Mouse (Mus musculus) bone marrow, adult 2 months (tissue): ENCODE measurements at regions not wholly inside any gene's neighbourhood (a gene's known extent, or its start where the extent isn't known, plus 50 kb on each side); places are given as distances from the start of the nearest gene placed in this dataset.

Experiments used
- CTCF ChIP-seq: fragments of 200-500 bp; IDR thresholded peaks from 2 replicates; pipeline ENCODE4 v1.5.1; 2011; ENCODE audit warnings: low read length, control low read depth; ENCODE audit not compliant: control insufficient read depth, insufficient read depth
- POLR2A ChIP-seq: fragments of 200-500 bp; IDR thresholded peaks from 2 replicates; pipeline ENCODE4 v1.6.1; 2011; ENCODE audit warnings: low read depth, mild to moderate bottlenecking, control low read depth, low read length, borderline replicate concordance; ENCODE audit not compliant: control insufficient read depth

DNA sequence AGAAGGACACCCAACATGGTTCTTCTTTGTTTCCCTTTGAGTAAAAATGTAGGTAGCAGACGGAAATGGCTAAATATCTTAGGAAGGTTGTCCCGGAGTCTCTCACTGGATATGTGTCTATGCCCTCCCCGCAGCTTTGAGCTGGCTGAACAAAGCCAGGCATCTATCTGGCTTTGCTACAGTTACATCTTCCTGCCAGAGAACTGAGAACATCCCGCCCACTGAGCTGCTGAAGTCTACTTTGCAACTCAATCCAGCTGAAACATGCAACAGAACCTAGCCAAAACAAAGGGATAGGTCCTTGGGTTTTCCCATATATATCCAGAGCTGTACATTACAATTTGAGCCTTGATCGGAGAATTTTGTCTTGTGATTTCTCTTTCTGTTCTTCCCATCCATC, 121.0 kb upstream of the Arhgap18 start:
- TF ChIP-seq CTCF (no peak), POLR2A (no peak)
